Mouse (Mus musculus): ENCODE measurements at regions not wholly inside any gene's neighbourhood (a gene's known extent, or its start where the extent isn't known, plus 50 kb on each side); places are given as distances from the start of the nearest gene placed in this dataset.

- DNase-seq, result no peak
Measured at GRCm38 (mm10) chr2:106083001-106083400, 79.7 kb upstream of the Dnajc24 start.

- peak; percentile 65 for DNase-seq
Measured at GRCm38 (mm10) chr2:106081951-106082350, 78.6 kb upstream of the Dnajc24 start.

GRCm38 (mm10) chr2:106080626-106081025 lies 77.3 kb upstream of the Dnajc24 start:
- no peak for DNase-seq

- no peak for DNase-seq
Measured at GRCm38 (mm10) chr2:106078591-106078990, 75.2 kb upstream of the Dnajc24 start.

GRCm38 (mm10) chr2:106074441-106074840 lies 71.1 kb upstream of the Dnajc24 start:
- DNase-seq, result no peak

GRCm38 (mm10) chr2:106064316-106064715 lies 61.0 kb upstream of the Dnajc24 start:
- no peak for DNase-seq
